Mouse (Mus musculus): ENCODE data around the gene Clrn1. TPM values are rescaled to one million over a fixed set of nuclear protein-coding genes. Genes with fewer than 3 reads are reported as not detected.

Clrn1 gene
- polyA plus RNA-seq, 1 experiment: not detected

GRCm38 (mm10) chr3:58831586-58831985 lies 53.6 kb downstream of the Clrn1 start:
- Histone ChIP-seq H3K27ac (ENCODE audit: control insufficient read depth, insufficient read depth, low read depth, low read length) (no peak overlapping the region), H3K27me3 (ENCODE audit: control insufficient read depth, insufficient read depth, low read length) (no peaks in the 10 kb centered on the region)

GRCm38 (mm10) chr3:58829926-58830325 lies 55.2 kb downstream of the Clrn1 start:
- Histone ChIP-seq H3K4me3 (ENCODE audit: control insufficient read depth, low read depth, low read length) (no peak overlapping the region), H3K27me3 (ENCODE audit: control insufficient read depth, insufficient read depth, low read length) (no peaks in the 10 kb centered on the region), H3K27ac (ENCODE audit: control insufficient read depth, insufficient read depth, low read depth, low read length) (no peak overlapping the region), H3K36me3 (ENCODE audit: control insufficient read depth, insufficient read depth, low read length) (no peaks in the 10 kb centered on the region), H3K4me1 (ENCODE audit: control insufficient read depth, insufficient read depth, low read length) (no peaks in the 10 kb centered on the region)
- TF ChIP-seq POLR2A (IDR thresholded peaks at IDR 0.05; ENCODE audit: control insufficient read depth, low read depth, low read length) (no peak), CTCF (IDR thresholded peaks at IDR 0.05; ENCODE audit: control insufficient read depth, insufficient read depth, insufficient replicate concordance, low read depth, low read length) (no peak)

More at GRCm38 (mm10) chr3:58831586-58831985, 53.6 kb downstream of the Clrn1 start:
- Histone ChIP-seq H3K4me3 (ENCODE audit: control insufficient read depth, low read depth, low read length) (no peak overlapping the region), H3K4me1 (ENCODE audit: control insufficient read depth, insufficient read depth, low read length) (no peaks in the 10 kb centered on the region), H3K36me3 (ENCODE audit: control insufficient read depth, insufficient read depth, low read length) (no peaks in the 10 kb centered on the region)
- TF ChIP-seq CTCF (IDR thresholded peaks at IDR 0.05; ENCODE audit: control insufficient read depth, insufficient read depth, insufficient replicate concordance, low read depth, low read length) (no peak), POLR2A (IDR thresholded peaks at IDR 0.05; ENCODE audit: control insufficient read depth, low read depth, low read length) (no peak)

- no peaks in the 10 kb centered on the region for H3K27me3 ChIP-seq (ENCODE audit: control insufficient read depth, insufficient read depth, low read length)
- TF ChIP-seq CTCF (IDR thresholded peaks at IDR 0.05; ENCODE audit: control insufficient read depth, insufficient read depth, insufficient replicate concordance, low read depth, low read length): no peak
- TF ChIP-seq POLR2A (IDR thresholded peaks at IDR 0.05; ENCODE audit: control insufficient read depth, low read depth, low read length): no peak
- no peak overlapping the region for H3K4me3 ChIP-seq (ENCODE audit: control insufficient read depth, low read depth, low read length)
- no peaks in the 10 kb centered on the region for H3K4me1 ChIP-seq (ENCODE audit: control insufficient read depth, insufficient read depth, low read length)
- no peaks in the 10 kb centered on the region for H3K36me3 ChIP-seq (ENCODE audit: control insufficient read depth, insufficient read depth, low read length)
- H3K27ac ChIP-seq (ENCODE audit: control insufficient read depth, insufficient read depth, low read depth, low read length): no peak overlapping the region
These were observed 56.6 kb downstream of the Clrn1 start for GRCm38 (mm10) chr3:58828366-58829153.

GRCm38 (mm10) chr3:58826266-58826665 lies 58.9 kb downstream of the Clrn1 start:
- TF ChIP-seq CTCF (IDR thresholded peaks at IDR 0.05; ENCODE audit: control insufficient read depth, insufficient read depth, insufficient replicate concordance, low read depth, low read length) (no peak), POLR2A (IDR thresholded peaks at IDR 0.05; ENCODE audit: control insufficient read depth, low read depth, low read length) (no peak)
- Histone ChIP-seq H3K27ac (ENCODE audit: control insufficient read depth, insufficient read depth, low read depth, low read length) (no peak overlapping the region), H3K36me3 (ENCODE audit: control insufficient read depth, insufficient read depth, low read length) (no peaks in the 10 kb centered on the region), H3K4me1 (ENCODE audit: control insufficient read depth, insufficient read depth, low read length) (no peaks in the 10 kb centered on the region), H3K4me3 (ENCODE audit: control insufficient read depth, low read depth, low read length) (no peak overlapping the region), H3K27me3 (ENCODE audit: control insufficient read depth, insufficient read depth, low read length) (no peaks in the 10 kb centered on the region)

GRCm38 (mm10) chr3:58822211-58822610 lies 62.9 kb downstream of the Clrn1 start, which contains the start of gene Mindy4b-ps:
Gene Mindy4b-ps, minus strand, starts transcription at chr3:58822311.
- H3K4me1 ChIP-seq (ENCODE audit: control insufficient read depth, insufficient read depth, low read length): peaks cover 1% of the 10 kb centered on the region; the same call in 1 of the 2 replicates
- H3K4me3 ChIP-seq (ENCODE audit: control insufficient read depth, low read depth, low read length): no peak within 1 kb of the TSS
- TF ChIP-seq CTCF (IDR thresholded peaks at IDR 0.05; ENCODE audit: control insufficient read depth, insufficient read depth, insufficient replicate concordance, low read depth, low read length): no peak
- TF ChIP-seq POLR2A (IDR thresholded peaks at IDR 0.05; ENCODE audit: control insufficient read depth, low read depth, low read length): no peak
- no peaks in the 10 kb centered on the region for H3K27me3 ChIP-seq (ENCODE audit: control insufficient read depth, insufficient read depth, low read length)
- H3K27ac ChIP-seq (ENCODE audit: control insufficient read depth, insufficient read depth, low read depth, low read length): no peak within 1 kb of the TSS
- H3K36me3 ChIP-seq (ENCODE audit: control insufficient read depth, insufficient read depth, low read length): no peaks in the 10 kb centered on the region

- no peaks in the 10 kb centered on the region for H3K36me3 ChIP-seq (ENCODE audit: control insufficient read depth, insufficient read depth, low read length)
- no peak overlapping the region for H3K27ac ChIP-seq (ENCODE audit: control insufficient read depth, insufficient read depth, low read depth, low read length)
- peaks cover 2% of the 10 kb centered on the region; the same call in 1 of the 2 replicates for H3K4me1 ChIP-seq (ENCODE audit: control insufficient read depth, insufficient read depth, low read length)
- H3K4me3 ChIP-seq (ENCODE audit: control insufficient read depth, low read depth, low read length): no peak overlapping the region
- no peak for TF ChIP-seq POLR2A (IDR thresholded peaks at IDR 0.05; ENCODE audit: control insufficient read depth, low read depth, low read length)
- no peak for TF ChIP-seq CTCF (IDR thresholded peaks at IDR 0.05; ENCODE audit: control insufficient read depth, insufficient read depth, insufficient replicate concordance, low read depth, low read length)
- H3K27me3 ChIP-seq (ENCODE audit: control insufficient read depth, insufficient read depth, low read length): no peaks in the 10 kb centered on the region
These were observed 67.8 kb downstream of the Clrn1 start for GRCm38 (mm10) chr3:58817337-58817736.

- no peaks in the 10 kb centered on the region for H3K27me3 ChIP-seq (ENCODE audit: control insufficient read depth, insufficient read depth, low read length)
- H3K27ac ChIP-seq (ENCODE audit: control insufficient read depth, insufficient read depth, low read depth, low read length): no peak overlapping the region
- TF ChIP-seq POLR2A (IDR thresholded peaks at IDR 0.05; ENCODE audit: control insufficient read depth, low read depth, low read length) (no peak), CTCF (IDR thresholded peaks at IDR 0.05; ENCODE audit: control insufficient read depth, insufficient read depth, insufficient replicate concordance, low read depth, low read length) (no peak)
- no peaks in the 10 kb centered on the region for H3K36me3 ChIP-seq (ENCODE audit: control insufficient read depth, insufficient read depth, low read length)
- H3K4me1 ChIP-seq (ENCODE audit: control insufficient read depth, insufficient read depth, low read length): peaks cover 2% of the 10 kb centered on the region; the same call in 1 of the 2 replicates
- no peak overlapping the region for H3K4me3 ChIP-seq (ENCODE audit: control insufficient read depth, low read depth, low read length)
These were observed 70.9 kb downstream of the Clrn1 start for GRCm38 (mm10) chr3:58814191-58814590.

Measured in testis, adult 2 months (tissue).